Mouse (Mus musculus): Measurements from ENCODE around the gene Grb14. TPM values are rescaled to one million over a fixed set of nuclear protein-coding genes. Genes with fewer than 3 reads are reported as not detected.

Grb14 gene
- total and polyA plus RNA-seq, 3 experiments = not detected

DNA sequence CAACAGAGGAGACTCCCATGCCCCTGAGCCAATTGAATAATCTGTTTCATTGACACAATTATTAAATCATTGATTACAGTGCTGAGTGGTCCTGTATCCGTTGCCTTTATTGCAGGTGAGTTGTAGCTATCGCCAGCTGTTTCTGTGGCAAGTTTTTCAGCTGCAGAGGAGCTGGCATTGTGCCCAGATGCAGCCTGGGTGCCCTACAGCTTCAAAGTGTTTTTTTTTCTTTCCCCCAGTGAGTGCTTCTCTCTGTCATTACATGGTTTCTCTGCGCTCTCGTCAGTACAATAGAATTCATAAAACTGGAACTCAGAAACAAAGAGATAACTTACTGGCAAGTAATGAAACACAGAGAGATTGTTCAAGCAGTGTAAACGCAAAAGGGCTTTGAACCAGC is 139.1 kb downstream of the Grb14 start:
- no peaks in the 10 kb centered on the region for H3K36me3 ChIP-seq (ENCODE audit: control insufficient read depth in 1 of 2, insufficient read depth in 2 of 2, low read length in 2 of 2)
- H3K9ac ChIP-seq (ENCODE audit: control insufficient read depth, low read depth, low read length, poor library complexity, severe bottlenecking) = no peak overlapping the region
- no peak for TF ChIP-seq NELFE (IDR thresholded peaks at IDR 0.05; ENCODE audit: low read depth, low read length)
- TF ChIP-seq MAZ (IDR thresholded peaks at IDR 0.05; ENCODE audit: low read depth, low read length) = no peak
- TF ChIP-seq NRF1 (IDR thresholded peaks at IDR 0.05; ENCODE audit: insufficient read depth, low read depth, low read length, poor library complexity, severe bottlenecking) = no peak
- TF ChIP-seq MAFK (IDR thresholded peaks at IDR 0.05; ENCODE audit: borderline replicate concordance, low read depth, low read length) = no peak
- no peak for TF ChIP-seq ZKSCAN1 (IDR thresholded peaks at IDR 0.05; ENCODE audit: low read depth, low read length)
- no peak for TF ChIP-seq MAX (IDR thresholded peaks at IDR 0.05; ENCODE audit: low read length)
- no peak for DNase-seq (ENCODE audit: low read depth, low spot score)
- no peaks in the 10 kb centered on the region for H3K4me1 ChIP-seq (ENCODE audit: control insufficient read depth in 1 of 2, insufficient read depth in 2 of 2, low read length in 2 of 2)
- H3K79me2 ChIP-seq (ENCODE audit: control insufficient read depth, insufficient read depth, low read length, poor library complexity) = no peaks in the 10 kb centered on the region
- no peaks in the 10 kb centered on the region for H3K27me3 ChIP-seq (ENCODE audit: control insufficient read depth in 1 of 2, insufficient read depth in 2 of 2, low read length in 2 of 2)
- no peak overlapping the region for H3K4me3 ChIP-seq (ENCODE audit: control insufficient read depth in 1 of 2, insufficient read depth in 1 of 2, low read depth in 2 of 2, low read length in 2 of 2)
- H3K9me3 ChIP-seq (replicated peaks; ENCODE audit: insufficient read depth, low read length) = no peaks in the 10 kb centered on the region
- H3K27ac ChIP-seq (ENCODE audit: control insufficient read depth, low read depth, low read length) = no peak overlapping the region

DNA sequence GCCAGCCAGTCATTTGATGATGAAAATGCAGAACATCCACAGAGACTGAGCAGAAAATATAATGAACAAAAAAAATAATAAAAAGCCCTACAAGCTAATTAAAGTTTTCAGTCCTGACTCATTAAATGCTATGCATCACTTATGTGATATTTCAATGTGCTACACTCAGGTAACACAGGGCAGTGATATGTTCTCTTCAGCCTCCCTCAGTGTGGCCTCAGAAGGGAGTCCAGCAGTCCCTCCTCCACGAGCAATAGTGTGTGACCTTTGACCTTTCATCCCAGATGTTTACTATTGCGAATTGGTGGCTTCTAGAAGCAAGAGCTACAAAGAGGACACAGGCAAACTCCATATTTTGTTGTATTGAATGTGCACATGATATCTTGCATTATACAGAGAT is 146.5 kb downstream of the Grb14 start:
- TF ChIP-seq CTCF (IDR thresholded peaks at IDR 0.05 in 2 of 3, conservative IDR thresholded peaks at IDR 0.05 in 1 of 3; ENCODE audit: control insufficient read depth in 1 of 3, insufficient read depth in 1 of 3, low read depth in 2 of 3, low read length in 3 of 3, poor library complexity in 1 of 3, severe bottlenecking in 1 of 3) (no peak), ZMIZ1 (IDR thresholded peaks at IDR 0.05; ENCODE audit: low read depth, low read length) (no peak), NELFE (IDR thresholded peaks at IDR 0.05; ENCODE audit: low read depth, low read length) (no peak), CHD2 (IDR thresholded peaks at IDR 0.05; ENCODE audit: low read length) (no peak), ZKSCAN1 (IDR thresholded peaks at IDR 0.05; ENCODE audit: low read depth, low read length) (no peak), MYC (IDR thresholded peaks at IDR 0.05; ENCODE audit: low read depth, low read length) (no peak)
- Histone ChIP-seq H3K4me1 (ENCODE audit: control insufficient read depth in 1 of 2, insufficient read depth in 2 of 2, low read length in 2 of 2) (no peaks in the 10 kb centered on the region), H3K79me2 (ENCODE audit: control insufficient read depth, insufficient read depth, low read length, poor library complexity) (no peaks in the 10 kb centered on the region), H3K27me3 (ENCODE audit: control insufficient read depth in 1 of 2, insufficient read depth in 2 of 2, low read length in 2 of 2) (no peaks in the 10 kb centered on the region), H3K9ac (ENCODE audit: control insufficient read depth, low read depth, low read length, poor library complexity, severe bottlenecking) (no peak overlapping the region), H3K27ac (ENCODE audit: control insufficient read depth, low read depth, low read length) (no peak overlapping the region), H3K36me3 (ENCODE audit: control insufficient read depth in 1 of 2, insufficient read depth in 2 of 2, low read length in 2 of 2) (no peaks in the 10 kb centered on the region), H3K4me3 (ENCODE audit: control insufficient read depth in 1 of 2, insufficient read depth in 1 of 2, low read depth in 2 of 2, low read length in 2 of 2) (no peak overlapping the region), H3K9me3 (replicated peaks; ENCODE audit: insufficient read depth, low read length) (no peaks in the 10 kb centered on the region)
- DNase-seq (ENCODE audit: low read depth, low spot score) = no peak

Other genes starting within 250 kb of the Grb14 start
- not detected in 2 replicates for gene Cobll1, start 214.4 kb upstream of the Grb14 start, total RNA-seq (2012; rRNA removed)
- not detected for gene Cobll1, start 214.4 kb upstream of the Grb14 start, polyA plus RNA-seq (2012; ENCODE audit: insufficient read depth in 1 of 2, insufficient read length in 2 of 2, low read depth in 1 of 2, low replicate concordance in 2 of 2, missing spikeins in 1 of 2)

Data from MEL (cell line).